Mouse (Mus musculus) spleen, adult 2 months (tissue): ENCODE results near the gene Kcnd2. TPM values are rescaled to one million over a fixed set of nuclear protein-coding genes. Genes with fewer than 3 reads are reported as not detected.

Experiments
- DNase-seq, 2 experiments: peaks; one replicate each; pipeline versions ENCODE4 v3.0.0 to v3.0.0-alpha.2; 2012 to 2021; ENCODE audit warnings: low spot score in 2 of 2, low read depth in 1 of 2
- H3K27ac ChIP-seq: fragments of 200-500 bp; 2 replicates; pipeline ENCODE4 v1.5.1; 2012; ENCODE audit warnings: low read length, inconsistent platforms; ENCODE audit not compliant: insufficient read depth
- H3K27me3 ChIP-seq: fragments of 200-500 bp; 2 replicates; pipeline ENCODE4 v1.6.1; 2012; ENCODE audit warnings: mild to moderate bottlenecking, moderate library complexity, low read length, inconsistent platforms; ENCODE audit not compliant: control insufficient read depth, insufficient read depth
- H3K36me3 ChIP-seq: fragments of 200-500 bp; 2 replicates; pipeline ENCODE4 v1.6.1; 2012; ENCODE audit warnings: mild to moderate bottlenecking, low read length, inconsistent platforms; ENCODE audit not compliant: control insufficient read depth, insufficient read depth
- H3K4me1 ChIP-seq: fragments of 200-500 bp; 2 replicates; pipeline ENCODE4 v1.6.1; 2011; ENCODE audit warnings: inconsistent platforms; ENCODE audit not compliant: control insufficient read depth, insufficient read depth, insufficient read length
- H3K4me3 ChIP-seq: fragments of 200-500 bp; 2 replicates; pipeline ENCODE4 v1.5.1; 2011; ENCODE audit warnings: mild to moderate bottlenecking, inconsistent platforms; ENCODE audit not compliant: insufficient read depth, insufficient read length; ENCODE audit errors: extremely low read depth
- CTCF ChIP-seq: fragments of 200-500 bp; IDR thresholded peaks from 2 replicates; pipeline ENCODE4 v1.5.1; 2011; ENCODE audit warnings: mild to moderate bottlenecking, inconsistent platforms; ENCODE audit not compliant: insufficient read depth, insufficient read length, insufficient replicate concordance; ENCODE audit errors: extremely low read depth
- POLR2A ChIP-seq: fragments of 200-500 bp; IDR thresholded peaks from 2 replicates; pipeline ENCODE4 v1.6.1; 2011; ENCODE audit warnings: low read depth, low read length, inconsistent platforms
- WGBS: fragments of 180-500 bp; shearing (Covaris S2); methylation state at CpG from one replicate; pipeline ENCODE4 v1.1.7; 2018; 5-methylcytosine and 5-hydroxymethylcytosine counted together
- polyA plus RNA-seq: library from polyadenylated mRNA; depleted of rRNA; stranded (reverse); fragments of >200 nt; gene quantifications from 2 replicates; pipeline ENCODE4 v1.2.3, GENCODE M21; 2012

The Kcnd2 gene
- polyA plus RNA-seq, 1 experiment = not detected

DNA sequence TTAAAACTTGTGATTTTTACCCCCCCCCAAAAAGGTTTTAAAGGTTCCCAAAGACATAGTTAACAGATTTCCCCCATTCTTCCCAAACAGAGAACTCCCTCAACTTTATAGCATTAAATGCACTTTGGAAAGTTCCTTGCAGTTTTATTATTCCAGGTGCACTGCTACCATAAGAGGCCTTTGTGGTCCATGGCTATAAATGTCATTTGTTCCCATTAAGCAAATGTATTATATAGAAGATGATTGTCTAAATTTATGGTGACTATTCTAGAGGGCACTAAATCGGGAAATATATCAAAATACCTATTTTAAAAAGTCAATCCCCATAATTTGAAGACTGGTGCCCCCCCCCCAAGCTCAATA, 554.1 kb downstream of the Kcnd2 start:
- WGBS = 86% methylated on average over 1 of the region's 1 CpGs
- TF ChIP-seq CTCF = no peak
- TF ChIP-seq POLR2A = no peak

DNA sequence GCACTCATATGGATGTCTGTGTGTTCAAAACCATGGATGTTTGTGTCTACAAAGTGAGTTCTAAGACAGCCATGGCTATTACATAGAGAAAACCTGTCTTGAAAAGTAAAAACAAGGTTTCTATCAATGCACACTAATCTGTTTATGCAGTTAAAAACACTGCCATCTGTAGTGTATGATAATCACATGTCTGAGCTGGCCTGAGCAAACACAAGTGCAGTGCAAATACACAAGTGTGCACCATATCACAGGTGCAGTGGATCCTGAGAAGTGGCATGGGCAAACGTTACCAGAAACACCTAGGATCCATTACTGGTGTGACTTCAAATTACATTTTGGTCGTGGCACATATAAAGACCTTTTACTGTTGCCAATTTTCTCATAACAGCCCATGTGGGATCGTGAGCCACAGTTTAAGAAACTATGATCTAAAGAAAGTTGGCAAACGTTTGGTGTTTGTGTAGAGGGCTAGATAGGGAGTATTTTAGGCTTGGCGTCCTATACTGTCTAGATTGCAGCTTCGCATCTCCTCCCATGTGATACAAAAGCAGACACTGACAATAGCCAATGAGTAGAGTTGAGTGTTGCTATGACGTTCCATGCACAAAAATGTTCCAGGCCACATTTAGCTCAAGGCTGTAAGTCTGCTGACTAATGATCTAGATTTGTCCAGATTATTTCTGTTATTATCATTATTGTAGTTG, 559.1 kb downstream of the Kcnd2 start:
- Histone ChIP-seq H3K4me3 (no peak overlapping the region), H3K4me1 (no peaks in the 10 kb centered on the region), H3K27me3 (no peaks in the 10 kb centered on the region), H3K36me3 (no peaks in the 10 kb centered on the region), H3K27ac (no peak overlapping the region)
- TF ChIP-seq POLR2A = no peak
- TF ChIP-seq CTCF = no peak
- no peak for DNase-seq
- WGBS = 78% methylated on average over 7 of the region's 7 CpGs

More for the DNA sequence above, 554.1 kb downstream of the Kcnd2 start:
- Histone ChIP-seq H3K4me3 (no peak overlapping the region), H3K27ac (no peak overlapping the region), H3K27me3 (no peaks in the 10 kb centered on the region), H3K4me1 (no peaks in the 10 kb centered on the region), H3K36me3 (no peaks in the 10 kb centered on the region)
- DNase-seq = no peak
